Mouse (Mus musculus) regulatory T cell (primary cell): ENCODE data around the gene S1pr4.

Experiments
- in situ Hi-C: fragments of 300-600 bp; cut with MboI, MseI; formaldehyde crosslinking; loops from one replicate; pipeline ENCODE4 v1.15.1; 2025; ENCODE audit warnings: high pct_unique_total_duplicates

The S1pr4 gene

GRCm38 (mm10) chr10:81494260-81495041 is 5.5 kb downstream of the S1pr4 start:
- in situ Hi-C loops: loop anchor here (5.0 kb wide), 1 partner anchor 38 kb away; no protein-coding TSS in a partner anchor

GRCm38 (mm10) chr10:81493601-81494220 is 6.2 kb downstream of the S1pr4 start:
- in situ Hi-C loops: no loop called here

DNA sequence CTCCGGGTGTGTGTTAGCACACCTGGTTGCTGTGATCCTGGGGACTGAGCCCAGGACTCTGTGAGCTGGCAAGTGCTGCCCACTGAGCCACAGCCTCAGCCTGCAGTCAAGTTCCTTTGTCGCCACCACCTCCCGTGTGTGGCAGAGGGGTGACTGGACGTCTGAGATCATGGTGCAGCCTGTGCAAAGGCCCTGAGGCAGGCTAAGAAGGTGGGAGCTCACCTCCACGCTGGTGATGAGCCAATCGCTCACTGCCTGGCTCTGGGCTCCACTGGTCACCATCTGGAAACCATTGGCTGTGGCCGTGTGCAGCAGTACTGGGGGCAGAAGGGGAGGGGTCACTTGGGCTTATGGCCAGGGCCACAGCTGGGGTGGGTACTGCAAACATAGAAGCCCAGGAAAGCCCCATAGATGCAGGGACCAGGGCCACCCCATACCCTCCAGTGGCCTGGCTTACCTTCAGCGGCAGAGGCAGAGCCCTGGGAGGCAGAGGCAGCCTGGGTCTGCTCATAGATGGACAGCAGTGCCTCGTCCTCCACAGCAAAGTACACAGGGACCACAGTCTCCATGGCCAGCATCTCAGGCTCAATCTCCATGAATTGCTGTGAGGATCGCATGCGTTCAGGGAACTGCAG is 7.2 kb downstream of the S1pr4 start:
- in situ Hi-C loops: no loop called here

DNA sequence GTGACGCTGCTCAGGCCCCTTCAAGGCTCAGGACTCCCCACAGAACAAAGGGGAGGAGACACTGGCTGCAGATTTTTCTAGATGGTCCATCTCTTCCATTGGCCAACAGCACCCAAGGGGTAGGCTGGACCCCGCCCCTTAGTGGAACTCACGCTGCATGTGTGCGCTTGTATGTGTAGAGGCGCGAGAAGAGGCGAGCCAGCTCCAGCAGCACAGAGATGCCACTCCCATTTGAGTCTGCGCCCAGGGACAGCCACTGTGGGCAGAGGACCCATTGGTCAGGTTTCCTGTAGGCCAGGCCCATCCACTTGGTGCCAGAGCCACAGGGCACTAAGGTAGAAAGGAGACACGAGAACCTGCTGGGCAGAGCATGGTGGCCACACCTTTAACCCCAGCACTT is 8.9 kb downstream of the S1pr4 start:
- in situ Hi-C loops: no loop called here

DNA sequence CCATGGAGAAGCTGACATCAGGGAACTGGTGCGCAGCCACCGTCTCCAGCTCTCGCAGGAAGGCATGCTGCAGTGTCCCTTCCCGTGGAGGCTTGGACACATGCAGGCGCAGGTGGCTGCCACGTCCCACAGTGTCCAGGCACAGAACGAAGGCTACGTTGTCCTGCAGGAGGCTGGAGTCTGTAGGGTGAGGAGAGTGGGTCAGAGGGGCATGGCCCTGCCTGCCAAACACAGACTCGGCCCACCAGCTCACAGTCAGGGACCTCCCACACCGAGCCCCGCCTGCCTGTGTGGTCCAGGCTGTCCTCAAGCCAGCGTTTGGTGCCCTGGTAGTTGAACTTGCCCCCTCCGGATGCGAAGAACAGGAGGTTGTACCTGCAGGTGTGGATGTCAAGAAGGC is 10.0 kb downstream of the S1pr4 start:
- in situ Hi-C loops: no loop called here

DNA sequence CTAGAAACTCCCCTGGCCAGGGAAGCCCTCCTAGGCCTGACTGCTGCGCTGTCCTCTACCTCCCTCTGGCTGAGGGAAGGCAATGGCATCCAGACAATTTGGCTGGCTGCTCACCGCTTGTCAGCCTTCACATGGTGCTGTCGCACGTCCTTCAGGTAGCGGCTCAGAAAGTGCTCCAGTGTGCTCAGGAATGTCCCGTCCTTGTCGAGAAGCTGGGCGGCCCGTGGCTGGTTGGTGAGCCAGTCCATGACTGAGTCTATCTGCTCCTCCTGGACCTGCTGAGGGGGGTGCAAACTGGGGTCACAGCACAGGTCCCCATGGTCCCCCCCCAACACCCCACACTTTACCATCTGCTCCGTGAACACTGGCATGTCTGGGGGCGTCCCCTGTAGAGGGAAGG is 11.9 kb downstream of the S1pr4 start:
- in situ Hi-C loops: no loop called here

DNA sequence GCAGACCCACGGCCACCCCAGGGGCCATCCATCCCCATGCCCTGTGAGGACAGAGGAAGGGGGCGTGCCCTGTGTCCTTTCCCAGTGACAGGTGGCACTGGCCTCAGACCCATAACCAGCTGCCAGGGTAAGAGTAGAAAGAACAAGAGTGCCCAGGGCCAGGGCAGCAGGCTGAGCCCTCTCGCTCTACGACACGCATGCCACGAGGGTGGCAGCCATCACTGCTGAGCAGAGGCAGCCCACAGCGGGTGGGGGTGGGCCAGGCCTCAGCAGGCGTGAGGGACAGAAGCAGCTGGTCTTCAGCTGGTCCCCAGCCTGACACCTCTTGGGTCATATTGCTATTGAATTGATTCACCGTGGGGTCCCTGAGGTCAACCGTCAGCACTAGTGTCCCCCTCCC is 13.4 kb downstream of the S1pr4 start:
- in situ Hi-C loops: no loop called here

DNA sequence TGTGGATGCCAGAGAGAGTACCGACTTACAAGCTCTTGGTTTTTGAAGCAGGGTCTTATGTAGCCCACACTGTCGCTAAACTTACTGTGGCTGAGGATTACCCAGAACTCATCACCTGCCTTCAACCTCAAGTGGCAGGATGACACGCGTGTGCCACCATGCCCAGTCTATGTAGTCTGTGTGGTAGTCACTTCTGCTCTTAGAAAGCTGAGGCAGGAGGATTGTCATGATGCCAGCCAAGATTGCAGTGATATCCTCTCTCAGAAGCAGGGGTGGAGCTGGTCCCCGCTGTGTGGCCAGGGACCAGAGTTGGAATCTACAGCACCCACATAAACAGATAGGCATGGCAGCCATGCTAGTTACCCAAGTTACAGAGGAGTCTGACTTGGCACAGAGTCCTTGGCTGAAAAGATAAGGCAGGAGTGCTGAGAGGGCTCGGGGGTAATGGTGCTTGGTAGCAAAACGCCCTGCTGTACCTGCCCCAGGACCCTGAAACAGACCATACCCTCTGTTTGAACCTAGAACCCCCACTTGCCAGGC is 14.4 kb downstream of the S1pr4 start:
- in situ Hi-C loops: no loop called here

DNA sequence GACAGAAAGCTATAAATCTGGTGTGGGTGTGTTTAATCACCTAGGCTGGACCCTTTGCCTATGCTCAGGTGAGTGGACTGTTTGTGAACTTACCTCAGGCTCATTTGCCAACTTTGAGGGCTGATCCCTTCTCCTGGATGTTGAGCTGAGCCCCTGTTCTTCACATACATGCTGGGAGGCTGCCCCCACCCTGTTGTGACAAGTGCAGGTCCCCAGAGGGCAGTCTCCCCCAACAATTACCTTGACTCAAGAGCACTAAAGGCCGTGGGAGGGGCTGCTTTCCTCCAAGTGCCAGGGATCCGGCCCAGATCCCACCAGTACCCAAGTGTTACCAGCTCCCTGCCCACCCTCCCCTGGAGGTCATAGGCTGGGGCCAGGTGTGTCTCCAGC is 14.9 kb downstream of the S1pr4 start:
- in situ Hi-C loops: no loop called here

- in situ Hi-C loops: no loop called here
These were observed 15.4 kb downstream of the S1pr4 start for GRCm38 (mm10) chr10:81484441-81485059.

- in situ Hi-C loops: no loop called here
These were observed 15.9 kb downstream of the S1pr4 start for GRCm38 (mm10) chr10:81483983-81484382.

GRCm38 (mm10) chr10:81482533-81482889 is 17.4 kb downstream of the S1pr4 start, which contains the start of gene Celf5:
TSS of gene Celf5 (minus strand) at chr10:81482709.
- in situ Hi-C loops: no loop called here

DNA sequence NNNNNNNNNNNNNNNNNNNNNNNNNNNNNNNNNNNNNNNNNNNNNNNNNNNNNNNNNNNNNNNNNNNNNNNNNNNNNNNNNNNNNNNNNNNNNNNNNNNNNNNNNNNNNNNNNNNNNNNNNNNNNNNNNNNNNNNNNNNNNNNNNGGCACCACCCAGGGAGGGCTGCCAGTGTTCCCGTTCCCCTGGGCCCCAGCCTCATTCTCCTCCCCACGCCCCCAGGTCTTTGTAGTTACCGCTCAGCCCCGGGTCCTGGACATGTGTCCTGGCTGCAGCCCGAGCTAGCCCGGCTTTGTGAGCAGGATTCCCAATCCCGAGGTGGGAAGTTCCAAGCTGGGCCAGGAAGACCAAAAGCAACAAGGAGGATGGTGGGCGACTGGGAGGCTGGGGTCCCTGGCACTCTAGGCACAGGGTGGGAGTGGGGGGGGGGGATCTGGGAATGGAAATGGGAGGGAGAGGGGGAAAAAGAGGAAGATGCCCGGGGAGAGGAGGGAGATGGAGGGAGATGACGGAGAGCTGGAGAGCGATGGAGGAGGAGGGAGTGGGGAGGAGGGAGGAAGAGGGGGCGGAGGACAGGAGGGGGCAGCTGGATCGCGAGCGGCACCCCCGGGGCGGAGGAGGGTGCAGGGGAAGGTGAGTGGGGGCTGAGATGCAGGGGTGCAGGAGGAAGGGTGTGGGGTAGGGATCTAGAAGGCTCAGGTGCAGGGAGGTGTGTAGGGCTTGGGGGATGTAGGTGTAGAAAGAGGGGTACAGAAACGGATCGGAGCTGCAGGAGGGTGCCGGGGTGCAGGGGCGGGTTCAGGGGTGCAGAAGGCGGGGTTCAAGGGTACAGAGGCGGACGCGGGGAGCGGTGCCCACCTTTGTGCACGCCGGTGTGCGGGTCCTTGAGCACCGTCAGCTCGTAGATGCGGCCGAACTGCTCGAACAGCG is 18.1 kb downstream of the S1pr4 start:
- in situ Hi-C loops: no loop called here

- in situ Hi-C loops: no loop called here
These were observed 25.5 kb downstream of the S1pr4 start for GRCm38 (mm10) chr10:81474461-81474860.

GRCm38 (mm10) chr10:81473003-81473451 is 26.9 kb downstream of the S1pr4 start:
- in situ Hi-C loops: no loop called here

- in situ Hi-C loops: no loop called here
These were observed 27.4 kb downstream of the S1pr4 start for GRCm38 (mm10) chr10:81472403-81473002.

- in situ Hi-C loops: no loop called here
These were observed 29.5 kb downstream of the S1pr4 start for GRCm38 (mm10) chr10:81470454-81470853.

DNA sequence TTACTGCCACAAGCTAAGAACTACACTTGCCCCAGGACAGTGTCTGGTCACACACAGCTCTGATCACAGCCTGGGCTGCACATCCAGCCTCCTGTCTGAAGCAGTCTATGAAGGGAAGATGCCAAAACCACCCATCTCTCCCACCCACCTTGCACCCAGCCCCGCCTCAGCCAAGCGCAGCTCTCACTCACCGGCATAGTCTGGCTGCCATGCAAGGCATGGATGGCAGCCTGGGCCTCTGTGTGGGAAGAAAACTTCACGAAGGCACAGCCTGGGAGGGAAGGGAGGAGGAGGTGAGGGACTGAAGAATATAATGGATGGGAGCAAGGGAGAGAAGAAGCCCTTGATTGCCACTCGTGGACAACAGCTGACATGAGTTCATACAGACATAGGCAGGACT is 30.7 kb downstream of the S1pr4 start:
- in situ Hi-C loops: no loop called here

- in situ Hi-C loops: no loop called here
These were observed 32.2 kb downstream of the S1pr4 start for GRCm38 (mm10) chr10:81467670-81468235.

DNA sequence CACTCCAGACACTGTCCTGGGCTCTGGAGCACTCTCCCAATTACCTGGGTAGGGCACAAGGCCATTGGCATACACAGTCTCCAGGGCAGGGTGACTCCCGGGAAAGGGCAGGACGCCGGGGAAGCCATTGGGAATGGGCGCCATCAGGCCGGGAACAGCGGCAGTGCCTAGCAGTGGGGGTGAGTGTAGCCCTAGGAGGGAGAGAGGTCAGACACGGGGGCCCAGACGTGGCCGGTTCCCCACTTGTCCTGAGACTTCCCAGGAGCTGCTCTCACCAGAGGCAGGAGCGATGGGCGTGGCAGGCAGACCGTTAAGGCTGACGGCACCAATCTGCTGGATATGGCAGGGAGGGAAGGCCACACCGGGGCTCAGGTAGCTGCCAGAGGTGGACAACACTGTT is 33.1 kb downstream of the S1pr4 start:
- in situ Hi-C loops: no loop called here
